Mouse (Mus musculus): ENCODE measurements around the gene Rpl38.

- TF ChIP-seq POLR2A (IDR thresholded peaks at IDR 0.05; ENCODE audit: low read depth, low read length) (no peak), CTCF (IDR thresholded peaks at IDR 0.05; ENCODE audit: extremely low read depth, insufficient read length, insufficient replicate concordance, low read depth, low read length) (no peak)
These were observed 14.7 kb upstream of the Rpl38 start for GRCm38 (mm10) chr11:114653664-114654063.

All from small intestine, adult 2 months (tissue).